Mouse (Mus musculus) lung, embryonic 16.5 days (tissue): ENCODE measurements around the gene Iapp. TPM values are rescaled to one million over a fixed set of nuclear protein-coding genes. Genes with fewer than 3 reads are reported as not detected.

ENCODE experiments used
- polyA plus RNA-seq: library from polyadenylated mRNA; unstranded; fragments of >200 nt; fragmentation: Nextera tagmentation; extraction: Ambion mirVana; gene quantifications from 2 replicates; pipeline ENCODE4 v1.2.1, GENCODE M21; 2015

Gene Iapp
- polyA plus RNA-seq, 1 experiment from 2014 or later, result not detected

Other genes with a start within 250 kb of the Iapp start
- not detected in 2 replicates for gene Slco1a6, start 89.9 kb upstream of the Iapp start, polyA plus RNA-seq
- 0.16 TPM in 1 of 2 replicates, not detected in the other for gene Slco1a5, start 24.6 kb downstream of the Iapp start, polyA plus RNA-seq
- 15.8 and 15.9 TPM in 2 replicates for gene Pyroxd1, start 47.2 kb downstream of the Iapp start, polyA plus RNA-seq
- 24.3 and 25.5 TPM in 2 replicates for gene Recql, start 88.7 kb downstream of the Iapp start, polyA plus RNA-seq
- gene Golt1b, start 88.8 kb downstream of the Iapp start, polyA plus RNA-seq, result 81.2 and 85.6 TPM in 2 replicates
- gene Spx, start 115.0 kb downstream of the Iapp start, polyA plus RNA-seq, result 0.49 and 0.50 TPM in 2 replicates
- 0.91 TPM in 1 of 2 replicates, not detected in the other for gene Gys2, start 174.7 kb downstream of the Iapp start, polyA plus RNA-seq
- 226 and 231 TPM in 2 replicates for gene Ldhb, start 209.5 kb downstream of the Iapp start, polyA plus RNA-seq